Mouse (Mus musculus): Measurements from ENCODE around the gene Cradd.

GRCm38 (mm10) chr10:95279459-95279858, 44.5 kb downstream of the Cradd start:
- TF ChIP-seq CTCF (IDR thresholded peaks at IDR 0.05) (no peak), EP300 (IDR thresholded peaks at IDR 0.05) (no peak)
